Mouse (Mus musculus): ENCODE results near the gene Gcsam. TPM values are rescaled to one million over a fixed set of nuclear protein-coding genes. Genes with fewer than 3 reads are reported as not detected.
A peak's percentile ranks its signal among the peaks of the same experiment; 100 is the strongest.

Gene Gcsam
- total RNA-seq (2015): 0.35 and 0.46 TPM in 2 replicates
- total RNA-seq (2017): 0.30 TPM in 1 of 2 replicates, not detected in the other

DNA sequence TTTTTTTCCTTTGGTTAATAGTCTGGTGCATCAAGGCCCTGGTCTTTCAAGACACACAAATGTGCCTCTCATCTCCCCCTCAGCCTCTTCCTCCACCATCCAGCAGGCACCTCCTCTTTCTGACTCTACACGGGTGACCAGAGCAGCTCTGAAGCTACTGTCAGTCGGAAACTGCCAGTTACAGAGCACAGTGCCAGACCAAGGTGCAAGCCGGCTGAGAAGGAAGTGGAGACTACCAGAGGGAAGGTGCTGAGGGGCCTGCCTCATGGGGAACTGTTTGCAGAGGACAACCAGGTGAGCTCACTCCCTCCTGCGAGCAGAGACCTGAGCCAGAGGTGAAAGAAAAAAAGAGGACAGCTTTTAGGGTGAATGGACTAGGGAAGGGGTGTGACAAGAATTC is at the start of gene Gcsam:
TSS of gene Gcsam (plus strand) at position 114 of the 400 bp plus-strand sequence.
- ATAC-seq (replicated peaks; ENCODE audit: poor library complexity): peak; percentile 45; the same call in 1 of the 2 replicates

DNA sequence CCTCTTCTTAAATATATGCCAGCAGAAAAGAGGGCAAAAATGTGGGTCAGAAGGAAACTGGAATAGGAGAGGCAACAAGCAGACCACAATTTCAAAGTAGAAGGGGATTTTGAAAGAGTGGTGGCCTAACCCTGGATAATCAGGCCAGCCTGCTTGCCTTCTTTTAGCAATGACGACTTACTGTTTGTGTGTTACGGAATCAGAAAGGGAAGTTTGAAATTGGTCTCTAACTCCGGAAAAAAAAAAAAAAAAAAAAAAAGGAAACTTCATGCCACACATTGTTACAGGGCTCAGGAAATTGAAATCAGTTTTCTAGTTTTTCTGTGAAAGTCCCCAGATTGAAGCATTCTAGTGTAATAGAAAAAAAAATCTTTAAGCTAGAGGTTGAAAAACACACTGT is 48.4 kb upstream of the Gcsam start:
- peak; percentile 86 for ATAC-seq (replicated peaks; ENCODE audit: poor library complexity)

DNA sequence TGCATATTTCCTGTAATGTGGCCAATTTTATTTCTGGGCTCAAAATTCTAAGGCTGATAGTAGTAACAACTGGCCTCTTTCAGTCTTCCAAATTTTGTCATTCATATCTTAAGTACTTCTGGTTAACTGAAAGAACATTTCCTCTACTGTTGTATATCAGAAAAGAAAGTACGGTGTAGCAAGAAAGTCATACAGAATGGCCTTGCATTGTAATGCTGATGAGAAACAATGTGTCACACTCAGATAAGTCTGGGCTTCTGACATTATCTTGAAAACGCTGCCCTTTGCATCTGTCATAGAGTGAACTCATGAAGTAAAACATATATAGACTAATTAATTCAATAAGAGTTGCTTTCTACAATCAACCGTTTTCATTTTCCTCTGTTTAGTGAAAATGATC is 37.9 kb upstream of the Gcsam start:
- peak; percentile 98 for ATAC-seq (replicated peaks; ENCODE audit: poor library complexity)

DNA sequence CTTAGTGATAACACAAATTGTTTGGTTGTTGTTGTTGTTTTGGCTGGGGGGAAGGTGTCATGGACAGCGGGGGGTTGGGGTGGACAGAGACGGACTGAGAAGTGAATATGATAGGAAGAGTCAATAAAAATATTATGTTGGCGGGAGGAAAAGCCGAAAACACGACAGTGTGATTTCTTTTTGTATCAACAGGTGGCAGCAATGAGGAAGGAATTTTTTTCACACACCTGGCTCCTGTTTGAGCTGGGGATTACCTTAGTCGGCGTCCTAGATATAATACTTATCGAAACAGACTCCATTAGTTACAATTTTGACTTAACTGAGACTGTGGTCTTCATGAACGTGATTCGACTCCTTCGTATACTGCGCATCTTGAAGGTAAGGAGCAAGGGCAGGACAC is 30.3 kb upstream of the Gcsam start:
- ATAC-seq (replicated peaks; ENCODE audit: poor library complexity): peak; percentile 37

DNA sequence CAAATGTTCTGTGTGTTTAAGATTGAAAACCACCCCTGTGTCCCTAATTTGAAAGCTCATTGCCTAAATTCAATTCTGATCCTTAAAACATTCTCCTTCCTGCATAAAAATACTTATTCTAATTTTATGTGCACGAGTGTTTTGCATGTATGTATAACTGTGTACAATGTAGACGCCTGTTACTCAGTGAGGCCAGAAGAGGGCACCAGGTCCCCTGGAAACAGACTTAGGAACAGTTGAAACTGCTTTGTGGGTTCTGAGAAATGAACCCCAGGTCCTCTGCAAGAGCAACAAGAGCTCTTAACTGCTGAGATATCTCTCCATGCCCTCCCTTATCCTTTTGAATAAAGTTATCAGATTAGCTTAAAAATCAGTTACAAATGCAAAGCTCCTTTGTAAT is 27.7 kb upstream of the Gcsam start:
- ATAC-seq (replicated peaks; ENCODE audit: poor library complexity): peak; percentile 89

DNA sequence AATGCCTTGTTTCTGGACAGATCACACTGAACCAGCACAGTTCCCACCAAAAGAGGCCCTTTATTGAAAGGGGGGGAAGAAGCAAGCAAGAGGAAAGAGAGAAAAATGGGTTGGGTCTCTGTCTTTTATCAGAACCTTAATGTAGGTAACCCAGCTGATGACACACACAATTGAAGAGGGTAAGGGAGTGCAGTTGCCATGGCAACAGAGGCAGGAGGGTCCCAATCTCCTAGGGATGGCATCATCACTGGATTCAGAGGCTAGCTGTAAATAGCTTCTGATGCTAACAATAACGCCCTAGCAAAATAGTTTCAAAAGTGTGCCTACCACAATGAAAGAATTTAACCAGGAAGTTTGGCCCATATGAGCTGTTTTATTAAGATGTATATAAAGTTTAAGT is 16.5 kb upstream of the Gcsam start:
- no peak for ATAC-seq (replicated peaks; ENCODE audit: poor library complexity)

DNA sequence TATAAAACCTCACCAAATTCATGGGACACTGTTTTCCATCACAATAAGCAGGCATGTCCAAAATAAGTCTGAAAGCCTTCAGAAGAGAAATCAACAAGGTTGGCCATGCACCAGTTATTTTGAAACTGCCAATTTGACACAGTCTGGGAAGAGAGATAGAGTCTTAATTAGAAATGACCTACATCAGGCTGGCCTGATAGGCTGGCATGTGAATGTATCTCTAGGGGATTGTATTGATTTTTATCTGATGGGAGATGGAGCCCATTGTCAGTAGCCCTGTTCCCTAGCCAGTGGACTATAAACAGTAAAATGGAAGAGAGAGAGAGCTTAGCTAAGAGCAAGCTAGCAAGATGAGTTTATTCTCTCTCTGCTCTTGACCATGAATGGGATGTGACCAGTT is 14.7 kb upstream of the Gcsam start:
- no peak for ATAC-seq (replicated peaks; ENCODE audit: poor library complexity)

DNA sequence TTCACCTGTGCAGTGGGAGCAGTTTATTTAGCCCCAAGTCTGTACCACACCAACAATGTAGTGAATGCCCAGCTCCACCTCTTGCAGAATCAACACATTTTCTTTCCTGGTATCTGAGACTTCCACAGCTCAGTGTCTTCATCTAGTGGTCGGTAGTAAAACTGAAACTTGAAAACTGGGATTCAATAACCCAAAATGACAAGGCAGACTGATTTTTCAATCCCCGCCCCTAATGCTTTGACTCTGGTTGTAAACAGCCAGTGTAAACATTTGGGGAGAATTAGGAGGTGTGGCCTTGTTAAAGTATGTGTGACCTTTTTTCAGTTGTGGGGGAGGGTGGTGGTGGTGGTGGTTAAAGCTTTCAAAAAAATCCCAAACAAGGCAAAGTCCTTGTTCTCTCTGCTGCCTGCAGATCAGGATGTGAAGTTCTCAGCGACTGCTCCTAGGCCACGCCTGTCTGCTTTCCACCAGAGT is 1.7 kb upstream of the Gcsam start:
- ATAC-seq (replicated peaks; ENCODE audit: poor library complexity): peak; percentile 39

DNA sequence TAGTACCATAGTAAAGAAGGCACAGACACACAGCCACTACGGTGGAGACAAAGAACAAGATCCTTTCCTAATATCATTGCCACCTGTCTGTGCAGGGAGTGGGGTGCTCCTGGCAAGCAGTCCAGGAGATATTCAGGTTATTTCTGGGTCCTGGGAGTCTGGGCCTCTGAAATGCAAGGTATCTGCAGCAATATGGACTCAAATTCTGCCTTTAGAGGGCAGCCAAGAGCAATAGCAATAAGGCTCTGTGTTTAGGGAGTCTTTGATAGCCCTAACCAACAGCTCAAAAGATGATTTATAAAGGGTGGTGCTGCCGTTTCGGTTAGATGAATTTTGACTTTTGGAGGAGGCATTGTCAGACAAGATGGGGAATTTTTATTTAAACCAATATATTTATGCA is 880 bp upstream of the Gcsam start:
- peak; percentile 89 for ATAC-seq (replicated peaks; ENCODE audit: poor library complexity)

DNA sequence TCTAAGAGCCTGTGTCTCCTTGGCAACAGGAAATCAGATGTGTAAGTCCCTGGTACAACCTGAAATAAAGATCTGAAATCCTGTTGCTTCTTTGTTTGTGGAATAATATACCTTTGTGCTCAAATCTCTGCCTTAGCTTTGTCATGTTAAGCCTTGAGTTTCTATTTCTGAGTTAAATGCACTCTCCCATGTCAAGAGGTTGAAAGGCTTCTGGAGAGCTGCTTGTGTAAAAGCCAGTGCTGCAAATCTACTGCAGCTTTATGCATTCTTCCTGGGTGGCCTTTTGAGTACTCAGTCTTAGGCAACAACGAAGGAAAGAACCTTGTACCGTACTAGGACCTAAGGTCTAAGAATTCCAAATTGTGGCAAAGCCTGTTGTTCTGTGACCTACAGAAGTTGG is 3.1 kb downstream of the Gcsam start:
- no peak for ATAC-seq (replicated peaks; ENCODE audit: poor library complexity)

DNA sequence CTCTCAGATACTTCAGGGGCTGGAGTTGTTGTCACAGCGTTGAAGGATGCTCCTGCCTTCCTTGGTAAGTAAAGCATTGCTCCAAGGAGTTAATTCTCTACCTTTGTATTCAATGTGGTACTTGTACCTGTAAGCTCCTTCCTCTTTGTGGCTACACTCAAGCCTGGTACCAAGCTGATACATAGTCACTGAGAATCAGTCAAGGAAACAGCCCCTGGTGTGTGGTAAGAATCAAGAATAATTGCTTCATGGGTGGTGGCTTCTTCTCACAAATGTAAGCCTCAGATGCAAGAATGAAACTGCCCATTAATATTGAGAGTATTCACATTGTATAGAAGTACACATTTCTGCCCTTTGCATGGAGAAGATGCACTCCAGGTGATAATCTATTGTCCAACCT is 5.8 kb downstream of the Gcsam start:
- ATAC-seq (replicated peaks; ENCODE audit: poor library complexity): peak; percentile 66

DNA sequence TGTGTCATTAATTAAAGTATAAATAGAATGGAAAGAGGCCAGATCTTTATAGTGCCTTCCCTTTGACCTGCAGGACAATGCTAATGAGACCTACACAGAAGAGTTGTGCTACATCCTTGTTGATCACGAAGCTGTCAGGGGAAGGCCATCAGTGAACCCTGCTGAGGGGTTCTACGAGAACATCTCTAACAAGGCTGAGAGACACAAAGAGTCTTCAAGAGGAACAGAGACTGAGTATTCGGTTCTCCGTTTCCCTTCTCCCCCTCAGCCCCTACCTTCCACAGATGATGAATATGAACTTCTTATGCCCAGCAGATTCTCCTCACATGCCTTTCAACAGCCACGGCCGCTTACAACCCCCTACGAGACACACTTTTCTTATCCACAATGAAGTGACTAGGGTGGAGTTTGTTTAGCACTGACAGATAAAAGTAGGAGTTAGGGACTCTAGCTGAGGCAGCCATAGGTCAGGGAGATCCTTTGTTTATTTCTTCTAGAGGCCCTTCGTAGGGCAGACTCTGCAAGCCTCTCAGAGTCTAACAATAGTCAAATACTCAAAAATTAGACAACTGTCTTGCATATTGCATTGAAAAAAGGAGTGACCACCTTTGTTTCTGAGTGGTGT is 9.7 kb downstream of the Gcsam start:
- ATAC-seq (replicated peaks; ENCODE audit: poor library complexity): peak; percentile 16

DNA sequence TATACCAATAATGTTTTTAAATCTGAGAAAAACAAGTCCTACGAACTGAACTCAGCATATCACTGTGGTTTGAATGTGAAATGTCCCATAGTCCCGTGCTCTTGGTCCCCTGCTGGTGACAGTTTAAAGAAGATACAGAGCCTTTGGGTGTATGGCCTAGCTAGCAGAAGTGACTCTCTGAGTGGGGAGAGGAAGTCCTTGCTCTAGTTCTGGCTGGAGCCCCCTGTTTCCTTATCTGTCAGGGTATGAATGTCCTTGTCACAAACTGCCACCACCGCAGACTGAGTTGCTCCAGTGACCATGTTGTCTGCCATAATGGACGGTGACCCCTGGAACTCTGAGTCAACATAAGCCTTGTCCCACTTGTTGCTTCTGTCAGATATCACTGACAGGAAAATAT is 13.1 kb downstream of the Gcsam start:
- ATAC-seq (replicated peaks; ENCODE audit: poor library complexity): peak; percentile 78

DNA sequence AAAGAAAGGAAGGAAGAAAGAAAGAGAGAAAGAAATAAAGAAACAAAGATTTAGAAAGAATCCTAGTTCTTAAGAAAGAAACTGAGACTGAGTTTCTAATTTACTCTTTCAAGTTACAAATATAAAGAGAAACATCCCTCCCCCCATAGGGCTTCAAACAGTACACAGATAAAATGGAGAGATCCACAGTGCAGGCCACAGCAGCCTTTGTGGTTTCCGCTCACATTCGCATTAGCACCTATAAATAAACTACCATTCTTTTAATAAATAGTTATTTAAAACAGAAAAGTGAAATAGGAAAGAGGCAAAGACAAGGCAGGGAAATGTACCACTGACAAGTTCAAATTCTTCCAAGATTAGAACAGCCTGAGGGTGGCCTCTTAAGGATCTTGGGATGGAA is 14.6 kb downstream of the Gcsam start:
- ATAC-seq (replicated peaks; ENCODE audit: poor library complexity): no peak

DNA sequence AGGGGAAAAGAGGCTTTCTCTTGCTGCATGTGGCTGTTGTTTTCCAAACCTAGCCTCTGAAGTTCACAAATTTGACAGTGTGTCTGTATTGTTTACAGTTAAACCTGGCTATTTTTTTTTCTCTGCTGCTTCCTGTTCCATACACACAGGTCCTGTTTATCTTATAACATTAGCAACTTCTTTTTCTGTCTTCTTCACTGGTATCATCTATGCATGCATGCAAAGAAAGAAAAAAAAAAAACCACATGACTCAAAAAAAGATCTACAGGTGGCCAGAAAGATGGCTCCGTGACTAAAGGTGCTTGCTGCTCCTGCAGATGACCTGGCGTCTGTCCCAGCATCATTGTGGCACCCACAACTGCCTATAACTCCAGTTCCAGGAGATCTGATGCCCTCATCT is 15.2 kb downstream of the Gcsam start:
- ATAC-seq (replicated peaks; ENCODE audit: poor library complexity): no peak

DNA sequence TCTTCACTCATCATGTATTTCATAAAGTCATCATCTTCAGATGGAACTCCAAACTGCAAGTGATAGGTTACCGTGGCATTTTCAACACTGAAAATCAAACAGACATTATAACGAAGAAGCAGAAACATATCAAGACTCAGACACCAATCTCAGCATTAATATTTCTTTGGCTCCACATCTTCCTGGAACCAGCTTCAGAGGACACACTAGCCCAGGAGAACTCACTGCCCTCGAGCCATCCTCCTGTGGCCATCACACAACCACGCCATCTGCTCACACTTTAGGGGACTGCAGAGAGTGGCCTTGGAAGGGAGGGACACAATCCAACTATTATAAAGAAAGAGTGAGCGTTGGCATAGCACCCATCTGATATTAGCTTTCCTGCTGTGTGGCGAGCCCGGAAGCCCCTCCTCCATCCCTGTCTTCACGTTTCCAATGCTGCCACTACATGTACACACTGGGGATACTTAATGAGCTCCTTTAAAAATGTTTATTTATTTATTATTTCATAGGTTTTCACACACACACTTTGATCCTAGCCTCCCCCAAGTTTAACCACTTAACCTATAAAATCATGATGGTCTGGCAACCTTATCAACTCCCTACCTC is 19.4 kb downstream of the Gcsam start:
- no peak for ATAC-seq (replicated peaks; ENCODE audit: poor library complexity)

DNA sequence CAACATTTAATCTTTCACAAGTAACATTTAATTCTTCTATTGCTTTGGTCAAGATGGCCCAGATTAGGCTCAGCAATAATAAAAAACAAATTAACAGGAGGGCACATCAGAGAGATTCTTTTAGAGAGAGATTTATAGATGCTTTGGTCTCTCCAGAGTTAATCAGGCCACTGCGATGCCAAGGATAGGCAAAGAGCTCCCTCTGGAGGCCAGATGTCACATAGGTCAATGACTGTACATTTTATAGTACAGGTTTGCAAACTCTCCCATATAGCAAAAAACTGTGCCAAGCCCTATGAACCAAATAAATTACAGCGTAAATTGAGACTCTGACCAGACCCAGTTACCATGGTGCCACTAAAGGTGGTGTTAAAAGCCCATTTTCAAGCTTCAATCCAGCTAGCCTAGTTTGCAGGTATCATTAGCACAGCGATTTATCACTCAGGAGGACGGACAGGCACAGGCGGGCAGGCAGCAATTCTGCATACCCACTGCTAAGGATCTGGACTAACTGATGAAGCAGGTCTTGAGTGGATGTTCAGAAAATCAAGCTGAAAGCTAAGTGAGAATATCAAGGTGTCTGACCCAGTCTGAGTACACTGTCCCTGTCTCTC is 20.3 kb downstream of the Gcsam start:
- peak; percentile 97 for ATAC-seq (replicated peaks; ENCODE audit: poor library complexity)

DNA sequence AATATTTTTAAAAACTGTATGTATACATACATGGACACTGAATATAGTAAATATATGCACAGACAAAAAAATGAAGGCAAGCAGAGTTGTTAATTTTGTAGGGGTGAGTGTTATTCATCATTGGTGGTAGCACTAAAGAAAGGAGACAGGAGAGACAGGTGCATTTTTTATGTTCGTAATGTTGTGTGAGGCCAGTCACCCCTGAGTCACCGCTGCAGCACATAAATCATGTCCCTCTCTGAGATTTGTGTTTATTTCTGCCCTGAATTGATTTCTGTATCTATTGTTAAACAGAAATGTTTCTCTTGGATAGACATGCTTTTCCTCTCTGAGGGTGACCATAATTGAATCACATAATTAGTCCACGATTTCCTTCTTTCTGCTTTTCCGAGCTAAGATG is 22.2 kb downstream of the Gcsam start:
- ATAC-seq (replicated peaks; ENCODE audit: poor library complexity): no peak

DNA sequence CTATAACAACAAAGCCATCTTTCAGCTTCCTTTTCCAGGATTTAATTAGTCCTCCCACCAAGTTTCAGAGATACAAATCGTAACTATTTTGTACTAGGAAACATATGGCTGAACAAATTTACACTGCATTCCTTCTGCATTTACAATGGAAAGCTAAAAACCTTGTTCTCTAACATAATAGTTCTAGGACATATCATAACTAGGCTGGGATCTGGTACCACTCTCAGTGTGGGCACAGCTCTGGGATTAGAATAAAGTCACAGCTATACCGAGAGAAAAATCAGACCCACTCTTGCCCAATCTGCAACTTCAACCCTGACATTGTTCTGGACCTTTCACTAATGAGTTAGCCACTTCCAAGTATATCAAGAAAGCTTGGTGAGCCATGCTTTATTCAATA is 25.6 kb downstream of the Gcsam start:
- ATAC-seq (replicated peaks; ENCODE audit: poor library complexity): no peak

DNA sequence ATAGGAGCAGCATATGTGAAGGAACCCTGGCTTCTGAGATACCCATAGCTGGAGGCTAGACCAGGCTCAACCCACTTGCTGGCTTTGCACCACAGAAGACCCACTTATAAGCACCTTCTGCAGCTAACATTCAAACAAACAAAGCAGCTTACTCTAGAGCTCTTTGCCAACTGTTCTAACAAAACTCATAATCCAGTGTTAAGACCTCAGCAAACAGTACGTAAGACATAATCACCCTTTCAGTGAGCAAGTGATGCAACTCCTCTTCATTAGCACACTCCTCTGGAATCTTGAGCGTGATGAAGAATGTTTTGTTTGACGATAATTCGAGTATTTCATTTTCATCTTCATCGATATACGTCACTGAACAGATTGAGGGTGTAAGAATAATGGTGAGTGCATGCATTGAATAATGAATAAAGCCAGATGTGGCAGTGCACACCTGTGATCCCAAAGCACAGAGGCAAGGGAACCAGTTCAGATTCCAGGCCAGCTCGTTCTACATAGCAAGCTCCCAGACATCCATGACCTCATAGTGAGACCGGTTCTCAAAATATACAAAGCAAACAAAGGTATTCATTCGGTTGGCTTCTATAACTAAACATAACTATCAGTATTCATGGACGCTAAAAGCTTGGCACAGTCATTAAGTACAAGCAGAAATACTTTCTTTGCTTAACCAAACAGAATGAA is 30.0 kb downstream of the Gcsam start:
- ATAC-seq (replicated peaks; ENCODE audit: poor library complexity): no peak

DNA sequence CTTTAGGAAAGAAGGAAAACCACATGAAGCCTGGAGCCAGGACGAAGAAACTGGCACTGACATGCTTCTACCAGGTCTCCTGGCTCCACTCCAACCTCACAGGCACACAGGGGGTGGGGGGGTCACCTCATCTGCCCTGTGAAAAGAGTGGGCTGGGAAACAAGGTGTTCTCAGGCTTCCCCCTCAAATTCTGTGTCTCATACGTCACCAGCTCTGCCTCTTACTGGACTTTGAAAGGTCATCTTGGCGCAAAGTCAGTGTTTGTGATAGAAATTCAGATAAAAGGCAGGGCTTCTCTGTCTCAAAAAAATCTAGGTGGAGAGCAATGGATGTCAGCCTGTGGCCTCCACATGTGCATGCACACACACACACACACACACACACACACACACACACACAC is 31.1 kb downstream of the Gcsam start:
- no peak for ATAC-seq (replicated peaks; ENCODE audit: poor library complexity)

DNA sequence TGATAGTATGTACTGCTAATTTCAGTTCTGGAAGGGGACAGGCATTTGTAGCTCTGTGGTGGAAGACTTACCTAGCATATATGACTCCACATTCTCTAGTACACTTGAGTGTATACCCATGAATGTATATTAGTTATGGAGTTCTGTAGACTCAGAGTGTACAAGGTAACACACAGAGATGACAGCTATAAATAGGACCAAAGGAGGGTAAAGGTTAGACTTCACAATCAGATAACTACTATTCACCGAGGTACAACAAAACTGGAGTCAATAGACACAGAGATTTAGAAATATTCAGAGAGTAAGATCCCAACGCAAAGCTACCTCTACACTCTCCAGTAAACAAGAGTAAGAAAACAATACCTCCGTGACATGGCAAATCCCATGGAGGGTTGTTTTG is 33.8 kb downstream of the Gcsam start:
- no peak for ATAC-seq (replicated peaks; ENCODE audit: poor library complexity)

All from megakaryocyte progenitor cell, adult 5-6 weeks (primary cell).